Comparison of ENCODE assay signal across 8 mouse cellular contexts in the genomic region with DNA sequence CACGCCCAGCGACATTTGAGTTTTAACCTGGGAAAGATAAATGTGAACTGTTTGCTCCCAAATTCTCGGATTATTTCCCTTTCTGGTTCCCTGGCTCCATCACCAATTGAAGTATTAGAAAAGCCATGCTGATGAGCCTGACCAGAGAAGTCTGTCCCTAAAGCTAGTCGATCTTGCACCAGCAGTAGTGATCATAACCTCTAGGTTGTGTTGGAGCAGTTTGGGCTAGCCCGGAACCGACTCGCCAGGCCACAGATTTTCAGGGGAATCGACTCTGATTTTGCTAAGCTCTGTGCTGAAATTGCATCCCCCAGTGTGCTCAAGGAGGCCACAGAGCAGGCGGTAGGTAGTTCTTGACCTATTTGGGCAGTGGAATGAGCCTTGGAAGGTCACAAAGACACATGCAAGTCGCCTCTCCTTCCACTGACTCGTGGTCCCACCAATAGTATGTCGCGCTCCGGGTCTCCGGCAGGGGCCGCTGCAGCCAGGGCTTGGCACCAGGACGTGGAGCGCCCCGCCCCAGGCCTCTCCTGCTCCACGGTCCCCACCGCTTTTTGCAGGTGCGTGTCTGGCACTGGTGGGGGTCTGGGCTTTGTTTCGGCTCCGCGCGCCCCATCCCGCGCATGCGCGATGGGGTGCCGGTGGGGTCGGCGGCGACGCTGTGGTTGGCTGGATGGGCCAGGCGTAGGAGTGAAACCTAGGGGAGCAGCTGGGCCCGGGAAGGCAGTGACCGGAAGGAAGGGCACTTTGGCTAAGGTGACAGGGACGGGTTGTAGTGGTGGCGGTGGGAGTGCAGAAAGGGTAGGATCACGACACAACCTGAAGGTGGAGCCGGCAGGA. TPM values are rescaled to one million over a fixed set of nuclear protein-coding genes. Genes with fewer than 3 reads are reported as not detected.
DNase-seq lines count a peak whose midpoint lies in the region; ATAC-seq lines count a peak whose summit lies in the region.

Gene Sirt5, plus strand, starts transcription at position 512 of the 840 bp plus-strand sequence.

- 14% methylated on average over 41 of the region's 42 CpGs for WGBS in embryonic facial prominence, embryonic 14.5 days
- WGBS in kidney, embryonic 14.5 days: 16% methylated on average over 42 of the region's 42 CpGs
- WGBS in limb, embryonic 15.5 days: 15% methylated on average over 42 of the region's 42 CpGs

- H3K27me3 ChIP-seq in embryonic facial prominence, embryonic 14.5 days (replicated peaks; ENCODE audit: control insufficient read depth, insufficient read depth, low read length): no peaks in the 10 kb centered on the region
- no peaks in the 10 kb centered on the region for H3K27me3 ChIP-seq in kidney, embryonic 14.5 days (ENCODE audit: control insufficient read depth, insufficient read depth, low read length)
- H3K27me3 ChIP-seq in limb, embryonic 15.5 days: no peaks in the 10 kb centered on the region

- H3K36me3 ChIP-seq in embryonic facial prominence, embryonic 14.5 days (ENCODE audit: control insufficient read depth, insufficient read depth, low read length): no peaks in the 10 kb centered on the region
- H3K36me3 ChIP-seq in kidney, embryonic 14.5 days (ENCODE audit: control insufficient read depth, insufficient read depth, low read length): no peaks in the 10 kb centered on the region
- no peaks in the 10 kb centered on the region for H3K36me3 ChIP-seq in limb, embryonic 15.5 days

- no peak within 1 kb of the TSS; the same call in 1 of the 2 replicates for H3K27ac ChIP-seq in embryonic facial prominence, embryonic 14.5 days (replicated peaks; ENCODE audit: low read depth, low read length)
- H3K27ac ChIP-seq in kidney, embryonic 14.5 days (ENCODE audit: low read depth, low read length): peak within 1 kb of the TSS; percentile 55; the same call in 1 of the 2 replicates
- peak within 1 kb of the TSS; percentile 54 for H3K27ac ChIP-seq in limb, embryonic 15.5 days

- DNase-seq in 3T3-L1 (ENCODE audit: low read depth, low spot score): peak; percentile 49
- peak; percentile 73 to 86 for DNase-seq in adrenal gland, postnatal 4 days (ENCODE audit: low spot score in 2 of 2)
- DNase-seq in embryonic facial prominence, embryonic 14.5 days (ENCODE audit: low spot score): peak; percentile 94
- peak; percentile 90 to 91 for DNase-seq in heart, adult 9 months (ENCODE audit: low spot score in 2 of 2)
- DNase-seq in monocyte, adult 2 months (ENCODE audit: low read depth in 1 of 2, low spot score in 2 of 2): peak; percentile 54 to 72
- DNase-seq in spleen, postnatal 36 days (ENCODE audit: low spot score in 2 of 2): peak; percentile 84 to 86

- no peaks in the 10 kb centered on the region for H3K4me1 ChIP-seq in embryonic facial prominence, embryonic 14.5 days (ENCODE audit: control insufficient read depth, insufficient read depth, low read length)
- H3K4me1 ChIP-seq in kidney, embryonic 14.5 days (ENCODE audit: control insufficient read depth, insufficient read depth, low read length): peaks cover 6% of the 10 kb centered on the region; the same call in 1 of the 2 replicates
- peaks cover 10% of the 10 kb centered on the region for H3K4me1 ChIP-seq in limb, embryonic 15.5 days

- H3K9ac ChIP-seq in embryonic facial prominence, embryonic 14.5 days (ENCODE audit: low read depth, low read length): peak within 1 kb of the TSS; percentile 76
- H3K9ac ChIP-seq in kidney, embryonic 14.5 days (ENCODE audit: low read depth, low read length): peak within 1 kb of the TSS; percentile 75
- H3K9ac ChIP-seq in limb, embryonic 15.5 days: peak within 1 kb of the TSS; percentile 64

- no peaks in the 10 kb centered on the region for H3K9me3 ChIP-seq in embryonic facial prominence, embryonic 14.5 days (ENCODE audit: control insufficient read depth, low read length)
- no peaks in the 10 kb centered on the region for H3K9me3 ChIP-seq in kidney, embryonic 14.5 days (ENCODE audit: control insufficient read depth, low read length)
- H3K9me3 ChIP-seq in limb, embryonic 15.5 days: no peaks in the 10 kb centered on the region

- H3K4me3 ChIP-seq in embryonic facial prominence, embryonic 14.5 days (ENCODE audit: low read depth, low read length): peak within 1 kb of the TSS; percentile 62
- H3K4me3 ChIP-seq in kidney, embryonic 14.5 days (ENCODE audit: low read length): peak within 1 kb of the TSS; percentile 56
- peak within 1 kb of the TSS; percentile 65 for H3K4me3 ChIP-seq in limb, embryonic 15.5 days

- peak within 1 kb of the TSS; percentile 79 for H3K4me2 ChIP-seq in embryonic facial prominence, embryonic 14.5 days (ENCODE audit: low read depth, low read length)
- peak within 1 kb of the TSS; percentile 84 for H3K4me2 ChIP-seq in kidney, embryonic 14.5 days (replicated peaks; ENCODE audit: low read depth, low read length)
- H3K4me2 ChIP-seq in limb, embryonic 15.5 days: peak within 1 kb of the TSS; percentile 77

- peak; percentile 97 for ATAC-seq in embryonic facial prominence, embryonic 14.5 days (ENCODE audit: low read depth)
- ATAC-seq in kidney, embryonic 14.5 days (ENCODE audit: low FRiP score, low TSS enrichment): peak; percentile 96
- peak; percentile 88 for ATAC-seq in limb, embryonic 15.5 days (ENCODE audit: insufficient number of reproducible peaks, low FRiP score, low TSS enrichment, low read depth)

RNA-seq across cellular contexts. Expression of gene Sirt5, which starts in this region (rescaled TPM):
- 10 to 100 TPM; 27.9 to 29.1 TPM for total RNA-seq in adrenal gland, postnatal 4 days (2021)
- polyA plus RNA-seq in embryonic facial prominence, embryonic 14.5 days (2014; fragmentation: Nextera tagmentation; extraction: Ambion mirVana): 14.8 and 18.2 TPM in 2 replicates
- polyA plus RNA-seq in kidney, embryonic 14.5 days (2014; fragmentation: Nextera tagmentation; extraction: Ambion mirVana): 15.6 and 19.1 TPM in 2 replicates
- polyA plus RNA-seq in limb, embryonic 15.5 days (2015; fragmentation: Nextera tagmentation; extraction: Ambion mirVana): 24.3 and 25.7 TPM in 2 replicates
